Mouse (Mus musculus) frontal cortex, postnatal 36 days (tissue): ENCODE measurements at regions not wholly inside any gene's neighbourhood (a gene's known extent, or its start where the extent isn't known, plus 50 kb on each side); places are given as distances from the start of the nearest gene placed in this dataset.
A peak's percentile ranks its signal among the peaks of the same experiment; 100 is the strongest.

Experiments used
- DNase-seq, 2 experiments: peaks; one replicate each; pipeline ENCODE4 v3.0.0; 2022; ENCODE audit warnings: low spot score in 2 of 2

- peak; percentile 87 to 88 for DNase-seq
Observed at GRCm38 (mm10) chr5:74943737-74944403, 100.7 kb downstream of the Chic2 start.

GRCm38 (mm10) chr5:74941426-74941825, 103.1 kb downstream of the Chic2 start:
- no peak for DNase-seq

- DNase-seq = no peak
Observed at GRCm38 (mm10) chr5:74937416-74937940, 107.1 kb downstream of the Chic2 start.

GRCm38 (mm10) chr5:74936087-74936486, 108.5 kb downstream of the Chic2 start:
- no peak for DNase-seq

- DNase-seq = no peak
Observed at GRCm38 (mm10) chr5:74935676-74936075, 108.9 kb downstream of the Chic2 start.

- no peak for DNase-seq
Observed at GRCm38 (mm10) chr5:74933276-74933675, 111.3 kb downstream of the Chic2 start.

GRCm38 (mm10) chr5:74932206-74932605, 112.4 kb downstream of the Chic2 start:
- DNase-seq = no peak

GRCm38 (mm10) chr5:74931765-74932164, 112.8 kb downstream of the Chic2 start:
- DNase-seq = no peak

- no peak for DNase-seq
Observed at GRCm38 (mm10) chr5:74927543-74927942, 117.0 kb downstream of the Chic2 start.

- no peak for DNase-seq
Observed at GRCm38 (mm10) chr5:74925769-74926168, 118.8 kb downstream of the Chic2 start.

- no peak for DNase-seq
Observed at GRCm38 (mm10) chr5:74924031-74924533, 120.5 kb downstream of the Chic2 start.

GRCm38 (mm10) chr5:74923337-74923736, 121.2 kb downstream of the Chic2 start:
- no peak for DNase-seq

GRCm38 (mm10) chr5:74922881-74923280, 121.7 kb downstream of the Chic2 start:
- no peak for DNase-seq

- no peak for DNase-seq
Observed at GRCm38 (mm10) chr5:74920939-74921338, 123.6 kb downstream of the Chic2 start.

- no peak for DNase-seq
Observed at GRCm38 (mm10) chr5:74920490-74920889, 124.1 kb downstream of the Chic2 start.

- DNase-seq = no peak
Observed at GRCm38 (mm10) chr5:74905504-74906061, 139.0 kb downstream of the Chic2 start.

GRCm38 (mm10) chr5:74904927-74905503, 139.6 kb downstream of the Chic2 start:
- no peak for DNase-seq

- no peak for DNase-seq
Observed at GRCm38 (mm10) chr5:74904327-74904726, 140.2 kb downstream of the Chic2 start.

GRCm38 (mm10) chr5:74903711-74904110, 140.9 kb downstream of the Chic2 start:
- DNase-seq = no peak

- no peak for DNase-seq
Observed at GRCm38 (mm10) chr5:74897133-74897532, 147.4 kb downstream of the Chic2 start.

- no peak for DNase-seq
Observed at GRCm38 (mm10) chr5:74893276-74893675, 151.3 kb downstream of the Chic2 start.

- no peak for DNase-seq
Observed at GRCm38 (mm10) chr5:74891541-74891940, 153.0 kb downstream of the Chic2 start.

- DNase-seq = no peak
Observed at GRCm38 (mm10) chr5:74888934-74889333, 155.6 kb downstream of the Chic2 start.
